Comparison of ENCODE assay signal across 9 mouse cellular contexts in the genomic region with DNA sequence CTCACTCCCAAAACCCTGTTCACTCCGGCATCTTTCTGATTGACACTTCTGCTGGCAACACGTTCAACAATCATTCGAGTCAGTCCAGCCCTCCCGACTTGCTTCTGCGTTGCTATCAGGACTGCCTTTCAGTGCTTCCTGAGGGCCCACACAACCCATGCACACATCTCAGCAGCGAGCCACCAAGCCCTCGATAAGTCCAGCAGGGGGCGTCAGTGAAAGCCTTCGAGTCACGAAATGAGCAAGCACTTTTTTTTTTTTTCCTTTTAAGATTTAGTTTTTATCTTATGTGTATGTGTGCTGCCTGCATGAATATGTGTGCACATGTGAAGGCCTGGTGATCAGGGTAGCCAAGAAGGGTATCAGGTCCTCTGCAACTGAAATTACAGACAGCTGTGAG. TPM values are rescaled to one million over a fixed set of nuclear protein-coding genes. Genes with fewer than 3 reads are reported as not detected.
DNase-seq lines count a peak whose midpoint lies in the region; TF ChIP-seq lines count a peak whose summit lies in the region.
"Had no signal": no experiment of that assay in that cellular context is flagged by ENCODE, and none has a peak within 500 bp of the region (broad histone marks: within the 10 kb centered on the region; RNA-seq: fewer than 3 reads in every experiment).

No protein-coding gene starts in this region.

- peak; percentile 66 for DNase-seq in heart, postnatal 4 days
- no peak for DNase-seq in heart, embryonic 10.5 days (ENCODE audit: low spot score)
- DNase-seq in CD4-positive helper T cell, adult 2 months (ENCODE audit: low read depth, low spot score) = peak; percentile 36
- DNase-seq in adrenal gland, adult 8-10 months = peak; percentile 18
- DNase-seq in layer of hippocampus, postnatal 10 days (ENCODE audit: low spot score in 2 of 2) = peak; percentile 62 to 67
- peak; percentile 14 to 41 for DNase-seq in natural killer cell, adult 2 months (ENCODE audit: low spot score in 2 of 2)
- peak; percentile 72 for DNase-seq in thymus, postnatal 14 days

- no peaks in the 10 kb centered on the region for H3K9me3 ChIP-seq in heart, embryonic 10.5 days
- H3K9me3 ChIP-seq: embryonic facial prominence, embryonic 15.5 days had no signal

- no peak overlapping the region for H3K4me3 ChIP-seq in heart, embryonic 10.5 days
- no peak overlapping the region for H3K4me3 ChIP-seq in embryonic fibroblast, embryonic 13.5 days (ENCODE audit: insufficient read depth, low read length)
- H3K4me3 ChIP-seq: embryonic facial prominence, embryonic 15.5 days had no signal

- TF ChIP-seq CTCF in embryonic fibroblast, embryonic 13.5 days (IDR thresholded peaks at IDR 0.05; ENCODE audit: borderline replicate concordance, insufficient read depth, low read length) = peak; percentile 66; the same call in 1 of the 2 replicates

- TF ChIP-seq POLR2A in embryonic fibroblast, embryonic 13.5 days (IDR thresholded peaks at IDR 0.05; ENCODE audit: low read depth, low read length) = no peak

- WGBS in heart, embryonic 10.5 days = 16% methylated on average over 10 of the region's 10 CpGs

- no peaks in the 10 kb centered on the region for H3K4me1 ChIP-seq in heart, embryonic 10.5 days
- H3K4me1 ChIP-seq in embryonic fibroblast, embryonic 13.5 days (ENCODE audit: control insufficient read depth, insufficient read depth, low read length) = no peaks in the 10 kb centered on the region
- H3K4me1 ChIP-seq: embryonic facial prominence, embryonic 15.5 days had no signal

- H3K27ac ChIP-seq in heart, embryonic 10.5 days = no peak overlapping the region
- H3K27ac ChIP-seq in embryonic fibroblast, embryonic 13.5 days (ENCODE audit: insufficient read depth, low read length) = no peak overlapping the region
- H3K27ac ChIP-seq: embryonic facial prominence, embryonic 15.5 days had no signal

- no peaks in the 10 kb centered on the region for H3K36me3 ChIP-seq in heart, embryonic 10.5 days
- H3K36me3 ChIP-seq: embryonic facial prominence, embryonic 15.5 days had no signal

- H3K27me3 ChIP-seq in heart, embryonic 10.5 days (ENCODE audit: insufficient read depth, poor library complexity, severe bottlenecking) = no peaks in the 10 kb centered on the region
- H3K27me3 ChIP-seq: embryonic facial prominence, embryonic 15.5 days had no signal

RNA-seq across cellular contexts. Expression of a gene that starts 16.5 kb away (rescaled TPM):
- total RNA-seq in heart, postnatal 4 days (2021) = 10 to 100 TPM; 31.3 to 32.4 TPM
- 30.5 and 35.2 TPM in 2 replicates for polyA plus RNA-seq in heart, embryonic 10.5 days (2016; fragmentation: Nextera tagmentation; extraction: Ambion mirVana)
- total RNA-seq in adrenal gland, adult 8-10 months (2022) = 10 to 100 TPM; 38.5 to 44.8 (median 40.6) TPM
- polyA plus RNA-seq in embryonic fibroblast, embryonic 13.5 days (2011; ENCODE audit: insufficient read length, low read depth, missing spikeins) = 39.8 and 43.0 TPM in 2 replicates
- 10 to 100 TPM; 27.8 to 30.9 TPM for total RNA-seq in layer of hippocampus, postnatal 10 days (2021)
